Mouse (Mus musculus) liver, embryonic 13.5 days (tissue): ENCODE measurements at regions not wholly inside any gene's neighbourhood (a gene's known extent, or its start where the extent isn't known, plus 50 kb on each side); places are given as distances from the start of the nearest gene placed in this dataset.

Experiments
- ATAC-seq: fragments of 200-750 bp; cut with Nextera tagmentation; 2 replicates; pipeline ENCODE4 v1.8.0; 2017; ENCODE audit warnings: low read depth, mild to moderate bottlenecking, moderate number of reproducible peaks, moderate library complexity
- DNase-seq: peaks from one replicate; pipeline ENCODE4 v3.0.0; 2022
- H3K27ac ChIP-seq: fragments of 300-500 bp; sonication (generic); 2 replicates; pipeline ENCODE4 v1.5.1; 2015; ENCODE audit warnings: moderate library complexity, mild to moderate bottlenecking, inconsistent platforms
- H3K27me3 ChIP-seq: fragments of 300-500 bp; sonication (generic); 2 replicates; pipeline ENCODE4 v1.6.1; 2015; ENCODE audit warnings: mild to moderate bottlenecking, inconsistent platforms
- H3K36me3 ChIP-seq: fragments of 300-500 bp; sonication (generic); 2 replicates; pipeline ENCODE4 v1.6.1; 2015; ENCODE audit warnings: mild to moderate bottlenecking, inconsistent platforms
- H3K4me1 ChIP-seq: fragments of 300-500 bp; sonication (generic); replicated peaks from 2 replicates; pipeline ENCODE4 v1.6.1; 2015; ENCODE audit warnings: inconsistent platforms
- H3K4me2 ChIP-seq: fragments of 300-500 bp; sonication (generic); 2 replicates; pipeline ENCODE4 v1.6.1; 2015; ENCODE audit warnings: inconsistent platforms, mild to moderate bottlenecking, moderate library complexity
- H3K4me3 ChIP-seq: fragments of 300-500 bp; sonication (generic); replicated peaks from 2 replicates; pipeline ENCODE4 v1.5.1; 2015; ENCODE audit warnings: mild to moderate bottlenecking, inconsistent platforms
- H3K9ac ChIP-seq: fragments of 300-500 bp; sonication (generic); 2 replicates; pipeline ENCODE4 v1.6.1; 2015; ENCODE audit warnings: mild to moderate bottlenecking, inconsistent platforms
- H3K9me3 ChIP-seq: fragments of 300-500 bp; sonication (generic); replicated peaks from 2 replicates; pipeline ENCODE4 v1.6.1; 2016; ENCODE audit warnings: inconsistent platforms
- WGBS: fragments of 180-500 bp; shearing (Covaris S2); methylation state at CpG from one replicate; pipeline ENCODE4 v1.1.7; 2015; ENCODE audit not compliant: insufficient replicate concordance; 5-methylcytosine and 5-hydroxymethylcytosine counted together

DNA sequence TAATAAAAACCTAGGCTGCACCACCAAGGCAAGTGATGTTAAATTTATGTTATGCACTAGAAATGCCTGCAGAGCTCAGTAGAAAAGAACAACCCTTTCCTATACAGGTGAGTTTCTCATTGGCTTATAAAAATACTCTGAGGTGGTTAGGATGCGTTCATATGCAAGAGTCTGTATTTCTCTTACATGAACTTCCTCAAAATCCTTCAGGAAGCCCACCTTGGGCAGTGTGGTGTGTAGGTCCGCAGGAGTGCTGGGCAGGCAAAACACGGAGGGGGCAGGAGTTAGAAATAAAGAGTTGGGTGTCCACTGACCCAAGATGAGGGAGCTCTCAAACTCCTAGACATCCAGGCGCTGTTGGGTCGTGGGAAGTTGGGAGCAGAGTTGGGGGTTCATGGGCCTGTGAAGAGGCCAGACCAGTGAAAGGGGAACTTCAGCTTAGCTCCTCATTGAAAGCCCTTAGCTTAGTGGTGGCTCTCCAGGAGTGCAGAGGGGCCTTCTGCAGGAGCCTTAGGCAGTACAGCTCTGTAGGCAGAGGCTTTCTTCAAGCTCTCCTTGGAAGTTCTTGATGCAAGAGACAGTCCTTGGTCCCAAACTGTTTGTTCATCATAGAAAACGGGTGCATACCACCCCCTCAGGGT lies 150.0 kb downstream of the Zfp330 start:
- no peaks in the 10 kb centered on the region for H3K36me3 ChIP-seq
- no peak overlapping the region for H3K4me2 ChIP-seq
- H3K9me3 ChIP-seq: no peaks in the 10 kb centered on the region
- no peak for DNase-seq
- H3K4me3 ChIP-seq: no peak overlapping the region
- WGBS: 43% methylated on average over 6 of the region's 6 CpGs
- no peaks in the 10 kb centered on the region for H3K4me1 ChIP-seq
- no peak for ATAC-seq
- no peaks in the 10 kb centered on the region for H3K27me3 ChIP-seq
- H3K9ac ChIP-seq: no peak overlapping the region
- H3K27ac ChIP-seq: no peak overlapping the region

GRCm38 (mm10) chr8:82618668-82619067 lies 155.3 kb downstream of the Zfp330 start:
- no peaks in the 10 kb centered on the region for H3K4me1 ChIP-seq
- H3K4me3 ChIP-seq: no peak overlapping the region
- DNase-seq: no peak
- no peak overlapping the region for H3K4me2 ChIP-seq
- 26% methylated on average over 1 of the region's 1 CpGs for WGBS
- no peak for ATAC-seq
- H3K9me3 ChIP-seq: no peaks in the 10 kb centered on the region
- no peaks in the 10 kb centered on the region for H3K27me3 ChIP-seq
- no peak overlapping the region for H3K27ac ChIP-seq
- H3K9ac ChIP-seq: no peak overlapping the region
- H3K36me3 ChIP-seq: no peaks in the 10 kb centered on the region

DNA sequence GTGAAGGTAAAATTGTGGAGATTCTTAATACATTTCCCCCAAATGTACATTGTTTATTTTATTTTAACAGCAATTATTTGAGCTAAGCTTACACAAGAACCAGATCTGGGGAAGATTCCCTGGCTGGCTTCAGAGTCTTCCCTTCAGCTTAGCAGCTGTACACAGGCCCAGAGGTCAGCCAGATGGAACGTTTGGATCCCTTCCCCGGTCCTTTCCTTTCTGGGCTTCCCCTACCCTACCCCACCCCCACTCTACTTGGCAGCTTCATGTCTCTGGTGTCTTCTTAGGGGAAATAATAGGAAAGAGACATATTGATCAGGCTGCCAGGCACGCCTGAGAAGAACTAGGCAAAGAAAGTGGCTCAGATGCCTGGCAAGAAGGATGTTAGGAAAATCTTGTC lies 172.4 kb downstream of the Zfp330 start:
- Histone ChIP-seq H3K9ac (no peak overlapping the region), H3K4me3 (no peak overlapping the region), H3K4me1 (no peaks in the 10 kb centered on the region), H3K4me2 (no peak overlapping the region), H3K27me3 (no peaks in the 10 kb centered on the region), H3K36me3 (no peaks in the 10 kb centered on the region), H3K9me3 (no peaks in the 10 kb centered on the region), H3K27ac (no peak overlapping the region)
- DNase-seq (no peak), ATAC-seq (no peak)
- 34% methylated on average over 3 of the region's 3 CpGs for WGBS

DNA sequence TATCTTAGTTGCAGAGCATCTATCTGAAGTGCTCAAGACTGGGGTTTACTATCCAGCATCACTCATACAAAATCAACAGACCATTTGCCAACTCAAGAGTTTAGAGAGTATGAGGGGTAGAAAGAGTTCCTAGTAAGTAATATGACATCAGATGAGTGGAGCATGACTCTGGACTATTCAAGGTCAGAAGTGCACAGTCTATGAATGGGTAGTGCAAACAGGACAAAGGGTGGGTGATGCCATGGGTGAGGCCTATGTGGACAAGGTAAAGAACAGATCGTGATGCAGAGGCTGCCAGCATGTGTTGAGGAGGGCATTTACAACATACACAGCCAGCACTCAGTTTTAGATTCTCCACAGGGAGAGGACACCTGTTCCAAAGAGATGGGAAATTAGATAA lies 170.4 kb upstream of the Il15 start:
- Histone ChIP-seq H3K9me3 (no peaks in the 10 kb centered on the region), H3K4me2 (no peak overlapping the region), H3K9ac (no peak overlapping the region), H3K4me1 (no peaks in the 10 kb centered on the region), H3K27me3 (no peaks in the 10 kb centered on the region), H3K27ac (no peak overlapping the region), H3K36me3 (no peaks in the 10 kb centered on the region), H3K4me3 (no peak overlapping the region)
- WGBS: 74% methylated on average over 1 of the region's 1 CpGs
- ATAC-seq (no peak), DNase-seq (no peak)

DNA sequence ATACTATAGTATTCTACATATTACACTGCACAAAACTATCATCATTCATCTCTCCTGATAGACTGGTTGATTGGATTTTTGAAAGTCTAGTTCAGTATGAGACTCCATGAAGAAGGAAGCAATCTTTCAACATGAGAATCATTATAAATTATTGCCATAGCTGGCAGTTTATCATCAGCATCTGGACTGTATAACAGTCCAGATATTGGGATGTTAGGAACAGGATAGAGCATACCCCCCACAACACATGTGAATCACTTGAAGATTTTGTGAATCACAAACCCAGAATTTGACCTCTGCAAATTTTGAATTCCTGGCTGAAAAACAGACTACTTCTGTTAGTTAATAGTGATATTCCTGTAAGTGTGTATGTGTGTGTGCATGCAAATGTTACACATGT lies 135.1 kb upstream of the Il15 start:
- no peak overlapping the region for H3K9ac ChIP-seq
- no peak for ATAC-seq
- no peak overlapping the region for H3K27ac ChIP-seq
- H3K4me1 ChIP-seq: no peaks in the 10 kb centered on the region
- no peak overlapping the region for H3K4me3 ChIP-seq
- H3K4me2 ChIP-seq: no peak overlapping the region
- no peaks in the 10 kb centered on the region for H3K27me3 ChIP-seq
- H3K9me3 ChIP-seq: no peaks in the 10 kb centered on the region
- no peak for DNase-seq
- no peaks in the 10 kb centered on the region for H3K36me3 ChIP-seq

GRCm38 (mm10) chr8:82529153-82529552 lies 126.1 kb upstream of the Il15 start:
- Histone ChIP-seq H3K36me3 (no peaks in the 10 kb centered on the region), H3K27ac (no peak overlapping the region), H3K27me3 (no peaks in the 10 kb centered on the region), H3K9ac (no peak overlapping the region), H3K9me3 (no peaks in the 10 kb centered on the region), H3K4me1 (no peaks in the 10 kb centered on the region), H3K4me3 (no peak overlapping the region), H3K4me2 (no peak overlapping the region)
- WGBS: 48% methylated on average over 3 of the region's 3 CpGs
- DNase-seq (no peak), ATAC-seq (no peak)

DNA sequence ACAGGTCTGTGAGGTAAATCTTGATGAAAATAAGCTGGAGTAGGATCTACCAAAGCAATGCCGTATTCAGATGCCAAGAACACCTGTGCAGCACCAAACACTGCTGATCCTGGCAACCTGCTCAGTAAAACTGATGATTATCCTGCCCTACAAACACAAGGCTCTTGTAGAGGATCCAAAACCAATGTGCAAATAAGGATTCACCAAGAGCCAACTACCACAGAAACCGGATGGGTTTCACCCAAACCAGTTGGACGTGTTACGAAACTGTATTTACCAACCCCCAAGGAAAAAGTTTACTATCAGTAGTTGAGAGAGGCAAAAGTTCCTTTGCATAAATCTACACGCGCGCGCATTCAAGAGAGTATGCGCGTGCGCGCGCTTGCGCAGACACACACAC lies 120.8 kb upstream of the Il15 start:
- H3K4me1 ChIP-seq: no peaks in the 10 kb centered on the region
- 86% methylated on average over 14 of the region's 14 CpGs for WGBS
- H3K9me3 ChIP-seq: no peaks in the 10 kb centered on the region
- no peak overlapping the region for H3K4me3 ChIP-seq
- no peak overlapping the region for H3K4me2 ChIP-seq
- DNase-seq (no peak), ATAC-seq (no peak)
- no peak overlapping the region for H3K27ac ChIP-seq
- no peak overlapping the region for H3K9ac ChIP-seq
- no peaks in the 10 kb centered on the region for H3K27me3 ChIP-seq
- no peaks in the 10 kb centered on the region for H3K36me3 ChIP-seq

DNA sequence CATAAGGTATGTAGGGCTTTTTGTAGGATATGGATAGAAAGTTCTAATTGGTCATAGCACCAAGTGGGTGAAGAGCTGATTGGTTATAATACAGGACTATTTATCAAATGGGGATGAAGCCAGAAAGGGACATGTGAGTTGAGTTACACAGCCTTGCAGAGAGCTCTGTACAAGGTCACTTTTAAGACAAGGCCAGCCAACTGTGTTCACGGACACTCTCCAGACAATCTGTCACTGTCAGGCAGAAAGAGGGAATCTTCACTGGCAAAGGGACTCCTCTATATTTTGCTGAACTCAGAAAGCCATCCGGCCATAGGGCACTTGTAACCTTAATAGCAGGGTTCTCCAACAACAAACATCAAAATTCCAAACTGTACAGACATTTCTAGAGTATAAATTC lies 95.5 kb upstream of the Il15 start:
- 57% methylated on average over 2 of the region's 2 CpGs for WGBS
- Histone ChIP-seq H3K27ac (no peak overlapping the region), H3K36me3 (no peaks in the 10 kb centered on the region), H3K9me3 (no peaks in the 10 kb centered on the region), H3K9ac (no peak overlapping the region), H3K4me3 (no peak overlapping the region), H3K4me2 (no peak overlapping the region), H3K4me1 (peaks cover 3% of the 10 kb centered on the region; the same call in 1 of the 2 replicates), H3K27me3 (no peaks in the 10 kb centered on the region)
- no peak for ATAC-seq
- DNase-seq: no peak

DNA sequence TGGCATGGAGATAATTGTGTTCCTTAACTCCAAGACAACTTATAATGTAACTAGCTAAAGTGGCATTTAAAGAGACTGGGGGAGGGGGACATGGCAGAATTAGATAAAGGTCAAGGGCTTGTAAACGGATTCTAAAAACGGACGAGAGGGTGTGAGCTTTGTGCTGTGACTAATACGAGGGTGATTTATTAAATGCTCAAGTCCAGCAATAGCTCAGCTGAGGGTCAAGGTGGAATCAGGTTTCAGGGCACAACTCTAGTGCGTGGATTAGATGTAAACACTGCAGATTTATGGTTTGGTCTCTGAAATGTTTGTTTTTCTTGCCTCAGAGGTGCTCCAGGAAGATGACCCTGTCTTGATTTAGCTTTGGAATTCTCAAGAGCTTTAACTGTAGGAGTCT lies 74.8 kb upstream of the Il15 start:
- DNase-seq (no peak), ATAC-seq (no peak)
- Histone ChIP-seq H3K4me2 (no peak overlapping the region), H3K4me3 (no peak overlapping the region), H3K4me1 (no peaks in the 10 kb centered on the region), H3K27me3 (no peaks in the 10 kb centered on the region), H3K27ac (no peak overlapping the region), H3K36me3 (no peaks in the 10 kb centered on the region), H3K9ac (no peak overlapping the region), H3K9me3 (no peaks in the 10 kb centered on the region)
- 41% methylated on average over 5 of the region's 5 CpGs for WGBS

DNA sequence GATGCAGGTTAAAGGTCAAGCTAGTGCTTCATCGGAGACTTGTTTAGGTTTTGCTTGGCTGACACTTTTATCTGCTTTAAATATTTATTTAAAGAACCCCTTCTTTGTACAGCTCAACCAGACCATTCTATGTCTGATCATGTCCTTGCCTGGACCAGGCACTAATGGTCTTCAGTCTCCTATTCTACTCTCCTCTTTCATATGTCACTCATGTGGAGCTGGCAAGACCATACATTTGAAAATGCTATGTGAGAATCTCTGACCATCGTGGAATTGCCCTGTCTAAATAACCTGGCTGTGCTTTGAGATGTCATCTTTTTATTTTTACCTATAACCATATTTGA lies 74.4 kb upstream of the Il15 start:
- no peaks in the 10 kb centered on the region for H3K36me3 ChIP-seq
- H3K4me1 ChIP-seq: no peaks in the 10 kb centered on the region
- no peak overlapping the region for H3K4me2 ChIP-seq
- WGBS: 54% methylated on average over 2 of the region's 2 CpGs
- DNase-seq: no peak
- no peak overlapping the region for H3K27ac ChIP-seq
- H3K4me3 ChIP-seq: no peak overlapping the region
- no peak for ATAC-seq
- H3K9ac ChIP-seq: no peak overlapping the region
- H3K9me3 ChIP-seq: no peaks in the 10 kb centered on the region
- H3K27me3 ChIP-seq: no peaks in the 10 kb centered on the region

DNA sequence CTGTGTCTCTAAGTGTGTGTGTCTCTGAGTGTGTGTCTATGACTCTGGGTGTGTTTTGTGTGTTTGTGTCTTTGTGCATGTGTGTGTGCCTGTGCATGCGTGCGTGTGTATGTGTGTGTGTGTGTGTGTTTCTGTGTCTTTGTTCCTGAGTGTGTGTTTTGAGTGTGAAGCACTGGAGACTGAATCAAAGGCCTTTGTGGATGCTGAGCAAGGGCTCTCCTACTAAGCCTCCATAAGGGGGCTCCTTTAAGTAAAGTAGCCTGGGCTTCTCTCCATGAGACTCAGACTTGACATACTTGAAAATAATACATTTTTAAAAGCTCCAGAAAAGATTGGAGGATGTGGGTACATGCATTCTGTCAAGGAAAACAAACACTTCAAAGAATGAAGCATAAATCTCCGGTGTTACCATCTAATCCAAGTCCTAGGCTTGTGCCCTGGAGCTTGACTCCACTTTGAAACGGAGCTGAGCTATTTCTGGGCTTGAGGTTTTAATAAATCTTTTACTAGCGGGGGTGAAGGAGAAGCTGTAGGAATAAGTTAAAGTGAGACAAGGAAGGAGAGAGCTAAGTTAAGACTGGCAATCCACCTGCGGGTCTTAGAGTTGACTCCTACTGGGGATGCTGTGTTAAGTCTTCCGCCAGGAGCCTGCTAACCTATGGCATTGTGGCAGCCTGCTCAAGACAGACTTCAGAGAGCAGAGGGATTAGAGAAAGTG lies 73.8 kb upstream of the Il15 start:
- Histone ChIP-seq H3K4me3 (no peak overlapping the region), H3K9ac (no peak overlapping the region), H3K36me3 (no peaks in the 10 kb centered on the region), H3K4me2 (no peak overlapping the region), H3K9me3 (no peaks in the 10 kb centered on the region), H3K4me1 (no peaks in the 10 kb centered on the region), H3K27me3 (no peaks in the 10 kb centered on the region), H3K27ac (no peak overlapping the region)
- ATAC-seq: no peak
- 66% methylated on average over 7 of the region's 7 CpGs for whole genome bisulfite sequencing
- no peak for DNase-seq

- no peaks in the 10 kb centered on the region for H3K36me3 ChIP-seq
- no peak for DNase-seq
- H3K4me1 ChIP-seq: no peaks in the 10 kb centered on the region
- no peak for ATAC-seq
- 72% methylated on average over 2 of the region's 2 CpGs for WGBS
- no peaks in the 10 kb centered on the region for H3K27me3 ChIP-seq
- H3K4me2 ChIP-seq: no peak overlapping the region
- no peak overlapping the region for H3K9ac ChIP-seq
- H3K27ac ChIP-seq: no peak overlapping the region
- H3K9me3 ChIP-seq: no peaks in the 10 kb centered on the region
- no peak overlapping the region for H3K4me3 ChIP-seq
Observed at GRCm38 (mm10) chr8:82473266-82473665, 70.2 kb upstream of the Il15 start.
